Mouse (Mus musculus) gastrocnemius, adult 18-20 months (tissue): ENCODE results near the gene Spata17. TPM values are rescaled to one million over a fixed set of nuclear protein-coding genes. Genes with fewer than 3 reads are reported as not detected.

ENCODE experiments used
- DNase-seq: peaks from one replicate; pipeline ENCODE4 v3.0.0; 2021; ENCODE audit warnings: low spot score
- total RNA-seq, 2 experiments: library from RNA; stranded (reverse); gene quantifications; 2 replicates each; pipeline ENCODE4 v1.2.3; 2021

Spata17 gene
- total RNA-seq, 2 experiments from 2014 or later, result 0.33 TPM; not detected in 1

GRCm38 (mm10) chr1:187006227-187006925 is 208.9 kb downstream of the Spata17 start:
- DNase-seq, result no peak

GRCm38 (mm10) chr1:187004306-187004705 is 211.0 kb downstream of the Spata17 start:
- DNase-seq, result no peak

GRCm38 (mm10) chr1:187003441-187003861 is 211.8 kb downstream of the Spata17 start:
- DNase-seq, result no peak

GRCm38 (mm10) chr1:186997596-186998304 is 217.5 kb downstream of the Spata17 start:
- no peak for DNase-seq

Other genes with a start within 250 kb of the Spata17 start
- not detected for gene D1Pas1, start 248.0 kb downstream of the Spata17 start, total RNA-seq
- 10 to 100 TPM in 1 of 2 experiments, 1 to 10 TPM in 1; 9.2 to 10.8 TPM for gene Gpatch2, start within 50 bp of the Spata17 start, total RNA-seq